Mouse (Mus musculus) liver, embryonic 11.5 days (tissue): ENCODE measurements around the gene Tmem156. TPM values are rescaled to one million over a fixed set of nuclear protein-coding genes. Genes with fewer than 3 reads are reported as not detected.

Experiments
- ATAC-seq: fragments of 200-750 bp; cut with Nextera tagmentation; replicated peaks from 2 replicates; pipeline ENCODE4 v1.8.0; 2017; ENCODE audit warnings: moderate number of reproducible peaks, mild to moderate bottlenecking, moderate TSS enrichment, moderate library complexity; ENCODE audit not compliant: low FRiP score
- DNase-seq: peaks from one replicate; pipeline ENCODE4 v3.0.0-alpha.2; 2017; ENCODE audit warnings: low spot score
- H3K27ac ChIP-seq: fragments of 300-500 bp; sonication (generic); 2 replicates; pipeline ENCODE4 v1.5.1; 2014; ENCODE audit warnings: mild to moderate bottlenecking, low read depth, low read length, control low read depth
- H3K27me3 ChIP-seq: fragments of 300-500 bp; sonication (generic); replicated peaks from 2 replicates; pipeline ENCODE4 v1.6.1; 2014; ENCODE audit warnings: low read length, mixed read lengths; ENCODE audit not compliant: control insufficient read depth, insufficient read depth
- H3K36me3 ChIP-seq: fragments of 300-500 bp; sonication (generic); 2 replicates; pipeline ENCODE4 v1.6.1; 2014; ENCODE audit warnings: mild to moderate bottlenecking, low read length, moderate library complexity, mixed read lengths; ENCODE audit not compliant: control insufficient read depth, insufficient read depth
- H3K4me1 ChIP-seq: fragments of 300-500 bp; sonication (generic); replicated peaks from 2 replicates; pipeline ENCODE4 v1.6.1; 2014; ENCODE audit warnings: low read length, mixed read lengths; ENCODE audit not compliant: control insufficient read depth, insufficient read depth
- H3K4me2 ChIP-seq: fragments of 300-500 bp; sonication (generic); 2 replicates; pipeline ENCODE4 v1.6.1; 2014; ENCODE audit warnings: mild to moderate bottlenecking, control low read depth, moderate library complexity
- H3K4me3 ChIP-seq: fragments of 300-500 bp; sonication (generic); 2 replicates; pipeline ENCODE4 v1.5.1; 2014; ENCODE audit warnings: low read depth, low read length, control low read depth
- H3K9ac ChIP-seq: fragments of 300-500 bp; sonication (generic); 2 replicates; pipeline ENCODE4 v1.6.1; 2014; ENCODE audit warnings: low read depth, low read length, control low read depth
- H3K9me3 ChIP-seq: fragments of 300-500 bp; sonication (generic); 2 replicates; pipeline ENCODE4 v1.6.1; 2016; ENCODE audit warnings: low read length, inconsistent platforms, mixed read lengths; ENCODE audit not compliant: control insufficient read depth
- WGBS: fragments of 180-500 bp; shearing (Covaris S2); extraction: QIAGEN DNeasy Blood & Tissue Kit; methylation state at CpG from one replicate; pipeline ENCODE4 v1.1.7; 2014; 5-methylcytosine and 5-hydroxymethylcytosine counted together
- polyA plus RNA-seq: library from polyadenylated mRNA; unstranded; fragments of >200 nt; fragmentation: Nextera tagmentation; extraction: Ambion mirVana; gene quantifications from 2 replicates; pipeline ENCODE4 v1.2.1, GENCODE M21; 2014

Tmem156 gene
- polyA plus RNA-seq, result 0.42 and 0.55 TPM in 2 replicates

GRCm38 (mm10) chr5:65091921-65092320 is at the start of gene Tmem156:
Tmem156 (minus strand) TSS chr5:65092132.
- WGBS, result 68% methylated on average over 5 of the region's 5 CpGs
- H3K4me2 ChIP-seq, result peak within 1 kb of the TSS; percentile 34; the same call in 1 of the 2 replicates

GRCm38 (mm10) chr5:65141242-65141641 is 49.3 kb upstream of the Tmem156 start:
- H3K9ac ChIP-seq, result no peak overlapping the region
- no peak overlapping the region for H3K4me3 ChIP-seq
- no peak overlapping the region for H3K27ac ChIP-seq
- no peaks in the 10 kb centered on the region for H3K27me3 ChIP-seq
- H3K4me2 ChIP-seq, result no peak overlapping the region
- 89% methylated on average over 8 of the region's 8 CpGs for WGBS
- H3K9me3 ChIP-seq, result no peaks in the 10 kb centered on the region
- ATAC-seq, result no peak
- H3K36me3 ChIP-seq, result peaks cover 3% of the 10 kb centered on the region
- no peak for DNase-seq
- H3K4me1 ChIP-seq, result no peaks in the 10 kb centered on the region

More at GRCm38 (mm10) chr5:65091921-65092320, at the start of gene Tmem156:
- Histone ChIP-seq H3K27me3 (no peaks in the 10 kb centered on the region), H3K4me1 (no peaks in the 10 kb centered on the region), H3K9me3 (no peaks in the 10 kb centered on the region), H3K4me3 (no peak within 1 kb of the TSS), H3K27ac (no peak within 1 kb of the TSS), H3K36me3 (no peaks in the 10 kb centered on the region), H3K9ac (no peak within 1 kb of the TSS)
- no peak for DNase-seq
- no peak for ATAC-seq

DNA sequence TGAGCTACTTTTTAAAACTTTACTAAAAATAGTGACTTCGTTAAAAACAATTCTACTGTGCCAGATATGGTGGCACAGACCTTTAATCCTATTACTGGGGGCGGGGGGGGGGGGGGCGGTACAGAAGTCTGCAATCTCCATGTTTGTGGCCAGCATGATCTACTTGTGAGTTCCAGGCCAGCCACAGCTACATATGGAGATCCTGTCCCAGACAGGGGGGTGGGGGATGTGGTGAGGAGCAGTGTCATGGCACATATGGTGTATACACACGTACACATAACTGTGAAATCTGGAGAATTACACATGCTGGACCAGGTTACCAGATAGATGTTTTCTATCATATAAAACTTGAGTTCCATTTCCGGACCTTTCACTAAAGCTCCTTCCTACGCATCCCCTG is 45.1 kb upstream of the Tmem156 start:
- Histone ChIP-seq H3K9ac (no peak overlapping the region), H3K9me3 (no peaks in the 10 kb centered on the region), H3K4me2 (no peak overlapping the region), H3K36me3 (peaks cover 3% of the 10 kb centered on the region; the same call in 1 of the 2 replicates), H3K4me1 (no peaks in the 10 kb centered on the region), H3K4me3 (no peak overlapping the region), H3K27ac (no peak overlapping the region), H3K27me3 (no peaks in the 10 kb centered on the region)
- DNase-seq, result no peak
- no peak for ATAC-seq
- 86% methylated on average over 6 of the region's 6 CpGs for WGBS

DNA sequence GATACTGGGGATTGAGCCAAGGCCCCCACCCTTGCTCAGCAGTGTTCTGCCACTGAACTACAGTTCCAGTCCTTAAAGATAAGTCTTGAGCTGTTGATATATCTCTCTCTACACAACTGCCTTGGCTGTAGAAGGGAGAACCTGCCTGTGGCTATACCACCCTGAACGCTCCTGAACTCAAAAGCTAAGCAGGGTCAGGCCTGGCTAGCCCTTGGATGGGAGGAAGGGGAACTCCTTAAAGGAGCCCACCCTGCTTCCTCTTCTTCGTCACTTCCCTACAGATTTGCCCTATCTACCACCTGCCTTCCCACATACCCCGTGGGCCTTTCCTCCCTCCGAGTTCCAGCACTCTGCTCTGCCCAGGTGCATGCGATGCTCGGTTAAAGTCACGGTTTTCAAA is 44.2 kb upstream of the Tmem156 start:
- WGBS, result 64% methylated on average over 7 of the region's 7 CpGs
- ATAC-seq, result no peak
- no peak for DNase-seq

DNA sequence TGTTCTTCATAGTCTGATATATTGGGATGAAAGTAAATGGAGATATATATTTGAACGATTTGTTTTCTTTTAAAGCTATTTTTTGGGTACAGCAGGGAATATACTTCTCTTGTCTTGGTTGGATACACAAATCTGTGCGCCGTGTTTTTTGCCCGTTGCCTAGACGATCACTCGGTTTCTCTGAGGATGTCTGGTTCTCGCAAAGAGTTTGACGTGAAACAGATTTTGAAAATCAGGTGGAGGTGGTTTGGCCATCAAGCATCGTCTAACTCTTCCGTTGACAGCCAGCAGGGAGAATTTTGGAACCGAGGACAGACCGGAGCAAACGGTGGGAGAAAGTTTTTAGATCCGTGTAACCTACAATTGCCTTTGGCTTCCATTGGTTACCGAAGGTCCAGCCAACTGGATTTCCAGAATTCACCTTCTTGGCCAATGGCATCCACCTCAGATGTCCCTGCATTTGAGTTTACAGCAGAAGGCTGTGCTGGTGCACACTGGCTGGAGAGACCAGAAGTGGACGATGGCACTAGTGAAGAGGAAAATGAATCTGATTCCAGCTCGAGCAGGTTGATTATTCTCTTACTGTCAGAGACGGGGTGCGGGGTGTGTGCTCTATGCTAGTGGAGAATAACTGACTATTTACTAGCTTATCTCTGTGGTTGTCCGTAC is 39.4 kb upstream of the Tmem156 start:
- Histone ChIP-seq H3K27ac (no peak overlapping the region), H3K36me3 (no peaks in the 10 kb centered on the region), H3K9ac (no peak overlapping the region), H3K4me2 (peak overlapping the region; percentile 56), H3K4me3 (peak overlapping the region; percentile 21), H3K4me1 (no peaks in the 10 kb centered on the region; the same call in 1 of the 2 replicates), H3K27me3 (no peaks in the 10 kb centered on the region), H3K9me3 (no peaks in the 10 kb centered on the region)
- WGBS, result 41% methylated on average over 20 of the region's 20 CpGs
- ATAC-seq (no peak), DNase-seq (no peak)

More for the DNA sequence above, 44.2 kb upstream of the Tmem156 start:
- Histone ChIP-seq H3K4me2 (no peak overlapping the region), H3K36me3 (peaks cover under 1% of the 10 kb centered on the region; the same call in 1 of the 2 replicates), H3K4me3 (no peak overlapping the region), H3K9ac (no peak overlapping the region), H3K4me1 (no peaks in the 10 kb centered on the region; the same call in 1 of the 2 replicates), H3K27me3 (no peaks in the 10 kb centered on the region), H3K27ac (no peak overlapping the region), H3K9me3 (no peaks in the 10 kb centered on the region)

GRCm38 (mm10) chr5:65130528-65131210 is 38.7 kb upstream of the Tmem156 start:
- ATAC-seq, result no peak
- no peak overlapping the region for H3K9ac ChIP-seq
- H3K36me3 ChIP-seq, result no peaks in the 10 kb centered on the region
- H3K4me3 ChIP-seq, result peak overlapping the region; percentile 21
- no peaks in the 10 kb centered on the region; the same call in 1 of the 2 replicates for H3K4me1 ChIP-seq
- H3K9me3 ChIP-seq, result no peaks in the 10 kb centered on the region
- no peak overlapping the region for H3K27ac ChIP-seq
- no peaks in the 10 kb centered on the region for H3K27me3 ChIP-seq
- peak overlapping the region; percentile 56 for H3K4me2 ChIP-seq
- 33% methylated on average over 12 of the region's 12 CpGs for WGBS
- DNase-seq, result no peak

- 60% methylated on average over 2 of the region's 2 CpGs for WGBS
- no peak for DNase-seq
- H3K36me3 ChIP-seq, result no peaks in the 10 kb centered on the region
Measured at GRCm38 (mm10) chr5:65128481-65128880, 36.5 kb upstream of the Tmem156 start.

DNA sequence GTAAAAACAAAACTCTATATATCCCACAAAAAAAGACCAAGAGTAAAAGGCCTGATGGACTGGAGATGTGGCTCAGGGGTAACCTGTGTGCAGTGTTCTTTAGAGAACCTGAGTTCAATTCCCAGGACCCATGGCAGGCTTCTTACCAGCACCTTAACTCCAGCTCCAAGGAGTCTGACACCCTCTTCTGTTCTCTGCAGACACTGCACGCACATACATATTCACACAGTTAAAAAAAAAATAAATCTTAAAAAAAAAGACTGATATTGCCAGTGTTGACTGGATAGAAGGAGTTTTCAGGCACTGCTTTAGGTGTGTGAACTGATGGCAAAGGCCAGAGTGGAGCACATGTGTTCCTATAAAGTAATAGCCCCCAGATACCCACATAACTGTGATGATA is 34.2 kb upstream of the Tmem156 start:
- H3K9ac ChIP-seq, result no peak overlapping the region
- no peak for DNase-seq
- WGBS, result 88% methylated on average over 1 of the region's 1 CpGs
- no peaks in the 10 kb centered on the region for H3K36me3 ChIP-seq
- no peak for ATAC-seq
- no peaks in the 10 kb centered on the region for H3K27me3 ChIP-seq
- no peak overlapping the region for H3K27ac ChIP-seq
- no peak overlapping the region for H3K4me3 ChIP-seq
- no peak overlapping the region for H3K4me2 ChIP-seq
- H3K9me3 ChIP-seq, result no peaks in the 10 kb centered on the region
- no peaks in the 10 kb centered on the region for H3K4me1 ChIP-seq

More at GRCm38 (mm10) chr5:65128481-65128880, 36.5 kb upstream of the Tmem156 start:
- no peaks in the 10 kb centered on the region for H3K9me3 ChIP-seq
- H3K9ac ChIP-seq, result no peak overlapping the region
- no peak overlapping the region for H3K27ac ChIP-seq
- no peaks in the 10 kb centered on the region; the same call in 1 of the 2 replicates for H3K4me1 ChIP-seq
- H3K4me2 ChIP-seq, result no peak overlapping the region
- no peak for ATAC-seq
- no peaks in the 10 kb centered on the region for H3K27me3 ChIP-seq
- no peak overlapping the region for H3K4me3 ChIP-seq
